Mouse (Mus musculus): ENCODE measurements around the gene Prpf4.

GRCm38 (mm10) chr4:62393459-62393858 is 15.1 kb upstream of the Prpf4 start:
- TF ChIP-seq CTCF (IDR thresholded peaks at IDR 0.05; ENCODE audit: extremely low read depth, insufficient read length, insufficient replicate concordance, low read depth, low read length) (no peak), POLR2A (IDR thresholded peaks at IDR 0.05; ENCODE audit: low read depth, low read length) (no peak)
